Mouse (Mus musculus) embryonic facial prominence, embryonic 15.5 days (tissue): ENCODE measurements around the gene Atp8b2. TPM values are rescaled to one million over a fixed set of nuclear protein-coding genes. Genes with fewer than 3 reads are reported as not detected.

Experiments
- ATAC-seq: fragments of 200-750 bp; cut with Nextera tagmentation; 2 replicates; pipeline ENCODE4 v1.8.0; 2017; ENCODE audit warnings: low read depth, moderate TSS enrichment; ENCODE audit not compliant: insufficient number of reproducible peaks, low FRiP score, low TSS enrichment
- H3K27ac ChIP-seq: fragments of 300-500 bp; sonication (generic); replicated peaks from 2 replicates; pipeline ENCODE4 v1.5.1; 2015; ENCODE audit warnings: mild to moderate bottlenecking, inconsistent platforms
- H3K27me3 ChIP-seq: fragments of 300-500 bp; sonication (generic); 2 replicates; pipeline ENCODE4 v1.6.1; 2015; ENCODE audit warnings: inconsistent platforms
- H3K36me3 ChIP-seq: fragments of 300-500 bp; sonication (generic); 2 replicates; pipeline ENCODE4 v1.6.1; 2015; ENCODE audit warnings: mild to moderate bottlenecking, inconsistent platforms
- H3K4me1 ChIP-seq: fragments of 300-500 bp; sonication (generic); 2 replicates; pipeline ENCODE4 v1.6.1; 2015; ENCODE audit warnings: inconsistent platforms
- H3K4me2 ChIP-seq: fragments of 300-500 bp; sonication (generic); replicated peaks from 2 replicates; pipeline ENCODE4 v1.6.1; 2015; ENCODE audit warnings: mild to moderate bottlenecking, inconsistent platforms
- H3K4me3 ChIP-seq: fragments of 300-500 bp; sonication (generic); replicated peaks from 2 replicates; pipeline ENCODE4 v1.5.1; 2015; ENCODE audit warnings: mild to moderate bottlenecking, inconsistent platforms
- H3K9ac ChIP-seq: fragments of 300-500 bp; sonication (generic); 2 replicates; pipeline ENCODE4 v1.6.1; 2015; ENCODE audit warnings: inconsistent platforms
- H3K9me3 ChIP-seq: fragments of 300-500 bp; sonication (generic); replicated peaks from 2 replicates; pipeline ENCODE4 v1.6.1; 2016; ENCODE audit warnings: inconsistent platforms
- WGBS: fragments of 180-500 bp; shearing (Covaris S2); methylation state at CpG from one replicate; pipeline ENCODE4 v1.1.7; 2015; 5-methylcytosine and 5-hydroxymethylcytosine counted together
- polyA plus RNA-seq: library from polyadenylated mRNA; unstranded; fragments of >200 nt; fragmentation: Nextera tagmentation; extraction: Ambion mirVana; gene quantifications from 2 replicates; pipeline ENCODE4 v1.2.1, GENCODE M21; 2015

Gene Atp8b2
- polyA plus RNA-seq, 1 experiment from 2014 or later: 19.0 TPM

- Histone ChIP-seq H3K4me3 (no peak overlapping the region), H3K4me1 (peaks cover 37% of the 10 kb centered on the region), H3K36me3 (peaks cover 60% of the 10 kb centered on the region), H3K9ac (no peak overlapping the region), H3K27me3 (no peaks in the 10 kb centered on the region), H3K27ac (no peak overlapping the region), H3K4me2 (no peak overlapping the region), H3K9me3 (no peaks in the 10 kb centered on the region)
- whole genome bisulfite sequencing: 95% methylated on average over 9 of the region's 9 CpGs
- no peak for ATAC-seq
Measured at GRCm38 (mm10) chr3:89957880-89958279, 5.4 kb downstream of the Atp8b2 start.

- WGBS: 90% methylated on average over 7 of the region's 7 CpGs
- no peaks in the 10 kb centered on the region for H3K27me3 ChIP-seq
- H3K4me3 ChIP-seq: no peak overlapping the region
- no peak overlapping the region for H3K4me2 ChIP-seq
- peaks cover 24% of the 10 kb centered on the region for H3K4me1 ChIP-seq
- ATAC-seq: no peak
- H3K27ac ChIP-seq: no peak overlapping the region
- H3K9ac ChIP-seq: no peak overlapping the region
- H3K36me3 ChIP-seq: peaks cover 75% of the 10 kb centered on the region
- H3K9me3 ChIP-seq: no peaks in the 10 kb centered on the region
Measured at GRCm38 (mm10) chr3:89956177-89956971, 6.9 kb downstream of the Atp8b2 start.

GRCm38 (mm10) chr3:89953420-89953819 lies 9.9 kb downstream of the Atp8b2 start:
- H3K4me2 ChIP-seq: no peak overlapping the region
- H3K4me3 ChIP-seq: no peak overlapping the region
- H3K9ac ChIP-seq: no peak overlapping the region
- no peaks in the 10 kb centered on the region for H3K4me1 ChIP-seq
- no peaks in the 10 kb centered on the region for H3K9me3 ChIP-seq
- 1% methylated on average over 4 of the region's 4 CpGs for WGBS
- ATAC-seq: no peak; the same call in 1 of the 2 replicates
- H3K27ac ChIP-seq: no peak overlapping the region
- H3K27me3 ChIP-seq: no peaks in the 10 kb centered on the region
- H3K36me3 ChIP-seq: peaks cover 91% of the 10 kb centered on the region

GRCm38 (mm10) chr3:89948655-89949054 lies 14.7 kb downstream of the Atp8b2 start:
- no peak overlapping the region for H3K4me2 ChIP-seq
- no peaks in the 10 kb centered on the region for H3K27me3 ChIP-seq
- H3K9me3 ChIP-seq: no peaks in the 10 kb centered on the region
- no peaks in the 10 kb centered on the region for H3K4me1 ChIP-seq
- peaks cover 97% of the 10 kb centered on the region for H3K36me3 ChIP-seq
- no peak overlapping the region for H3K4me3 ChIP-seq
- ATAC-seq: no peak
- no peak overlapping the region for H3K27ac ChIP-seq
- 84% methylated on average over 6 of the region's 6 CpGs for WGBS
- no peak overlapping the region for H3K9ac ChIP-seq

GRCm38 (mm10) chr3:89948021-89948420 lies 15.3 kb downstream of the Atp8b2 start:
- H3K4me2 ChIP-seq: no peak overlapping the region
- H3K27me3 ChIP-seq: no peaks in the 10 kb centered on the region
- no peak for ATAC-seq
- no peak overlapping the region for H3K4me3 ChIP-seq
- no peaks in the 10 kb centered on the region for H3K4me1 ChIP-seq
- H3K9ac ChIP-seq: no peak overlapping the region
- no peaks in the 10 kb centered on the region for H3K9me3 ChIP-seq
- peaks cover 99% of the 10 kb centered on the region for H3K36me3 ChIP-seq
- H3K27ac ChIP-seq: no peak overlapping the region
- 93% methylated on average over 11 of the region's 11 CpGs for WGBS

- H3K4me3 ChIP-seq: no peak overlapping the region
- WGBS: 82% methylated on average over 8 of the region's 8 CpGs
- H3K36me3 ChIP-seq: peaks cover 97% of the 10 kb centered on the region
- no peaks in the 10 kb centered on the region for H3K4me1 ChIP-seq
- no peaks in the 10 kb centered on the region for H3K27me3 ChIP-seq
- H3K9me3 ChIP-seq: no peaks in the 10 kb centered on the region
- no peak overlapping the region for H3K27ac ChIP-seq
- no peak for ATAC-seq
- H3K4me2 ChIP-seq: no peak overlapping the region
- H3K9ac ChIP-seq: no peak overlapping the region
Measured at GRCm38 (mm10) chr3:89945026-89945425, 18.3 kb downstream of the Atp8b2 start.

- H3K27me3 ChIP-seq: no peaks in the 10 kb centered on the region
- 89% methylated on average over 9 of the region's 9 CpGs for WGBS
- H3K27ac ChIP-seq: no peak overlapping the region
- H3K4me3 ChIP-seq: no peak overlapping the region
- no peak overlapping the region for H3K9ac ChIP-seq
- peaks cover 92% of the 10 kb centered on the region for H3K36me3 ChIP-seq
- no peak for ATAC-seq
- H3K9me3 ChIP-seq: no peaks in the 10 kb centered on the region
- H3K4me2 ChIP-seq: no peak overlapping the region
- H3K4me1 ChIP-seq: no peaks in the 10 kb centered on the region
Measured at GRCm38 (mm10) chr3:89942894-89943293, 20.4 kb downstream of the Atp8b2 start.

- no peak overlapping the region for H3K4me2 ChIP-seq
- WGBS: 89% methylated on average over 3 of the region's 3 CpGs
- H3K4me3 ChIP-seq: no peak overlapping the region
- no peaks in the 10 kb centered on the region for H3K9me3 ChIP-seq
- H3K9ac ChIP-seq: no peak overlapping the region
- no peak overlapping the region for H3K27ac ChIP-seq
- ATAC-seq: no peak; the same call in 1 of the 2 replicates
- peaks cover 49% of the 10 kb centered on the region for H3K36me3 ChIP-seq
- no peaks in the 10 kb centered on the region for H3K4me1 ChIP-seq
- no peaks in the 10 kb centered on the region for H3K27me3 ChIP-seq
Measured at GRCm38 (mm10) chr3:89936495-89936894, 26.8 kb downstream of the Atp8b2 start.

- no peak overlapping the region for H3K27ac ChIP-seq
- no peak overlapping the region for H3K9ac ChIP-seq
- no peaks in the 10 kb centered on the region for H3K9me3 ChIP-seq
- peaks cover 18% of the 10 kb centered on the region for H3K36me3 ChIP-seq
- no peak for ATAC-seq
- no peak overlapping the region for H3K4me3 ChIP-seq
- no peaks in the 10 kb centered on the region for H3K4me1 ChIP-seq
- no peak overlapping the region for H3K4me2 ChIP-seq
- H3K27me3 ChIP-seq: no peaks in the 10 kb centered on the region
- WGBS: 93% methylated on average over 2 of the region's 2 CpGs
Measured at GRCm38 (mm10) chr3:89932925-89933324, 30.4 kb downstream of the Atp8b2 start.

GRCm38 (mm10) chr3:89928956-89929355 lies 34.4 kb downstream of the Atp8b2 start:
- Histone ChIP-seq H3K4me1 (no peaks in the 10 kb centered on the region), H3K9me3 (no peaks in the 10 kb centered on the region), H3K4me2 (no peak overlapping the region), H3K9ac (no peak overlapping the region), H3K27me3 (no peaks in the 10 kb centered on the region), H3K27ac (no peak overlapping the region), H3K4me3 (no peak overlapping the region), H3K36me3 (no peaks in the 10 kb centered on the region)
- no peak for ATAC-seq
- 52% methylated on average over 4 of the region's 4 CpGs for WGBS

- no peaks in the 10 kb centered on the region for H3K9me3 ChIP-seq
- no peaks in the 10 kb centered on the region for H3K27me3 ChIP-seq
- H3K27ac ChIP-seq: no peak overlapping the region
- H3K9ac ChIP-seq: no peak overlapping the region
- ATAC-seq: no peak
- 93% methylated on average over 1 of the region's 1 CpGs for WGBS
- H3K4me2 ChIP-seq: no peak overlapping the region
- no peaks in the 10 kb centered on the region for H3K4me1 ChIP-seq
- H3K4me3 ChIP-seq: no peak overlapping the region
- H3K36me3 ChIP-seq: no peaks in the 10 kb centered on the region
Measured at GRCm38 (mm10) chr3:89926440-89926839, 36.9 kb downstream of the Atp8b2 start.

- Histone ChIP-seq H3K4me3 (no peak overlapping the region), H3K27me3 (0 out of 2 replicates have a peak, but pooled peaks cover 2% of the 10 kb centered on the region), H3K4me2 (no peak overlapping the region), H3K4me1 (no peaks in the 10 kb centered on the region), H3K9me3 (no peaks in the 10 kb centered on the region), H3K27ac (no peak overlapping the region), H3K9ac (no peak overlapping the region), H3K36me3 (no peaks in the 10 kb centered on the region)
- WGBS: 67% methylated on average over 6 of the region's 6 CpGs
- no peak for ATAC-seq
Measured at GRCm38 (mm10) chr3:89920711-89921110, 42.6 kb downstream of the Atp8b2 start.
